Mouse (Mus musculus): ENCODE data around the gene Gm28036.

The Gm28036 gene

DNA sequence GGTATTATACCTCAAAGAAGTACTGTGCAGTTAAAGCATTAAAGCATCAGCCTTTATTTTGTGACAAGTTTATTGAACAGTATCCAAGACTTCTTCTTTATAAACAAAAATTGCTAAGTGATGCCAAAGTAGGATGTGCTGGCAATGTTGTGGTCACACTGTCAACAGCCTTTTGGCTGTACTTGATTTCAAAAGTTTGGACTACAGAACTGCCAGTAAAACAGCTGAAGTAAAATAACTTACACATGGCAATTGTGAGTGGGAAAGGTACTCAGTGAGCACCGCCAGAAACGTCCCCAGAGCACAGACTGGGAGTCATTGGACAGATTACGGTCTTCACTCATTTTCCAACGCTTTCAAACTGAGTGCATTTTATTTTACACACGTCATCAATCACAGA lies 35.0 kb downstream of the Gm28036 start:
- in situ Hi-C loops (cut with MboI; ENCODE audit: low pct_unique_long_range_greater_than_20kb in 1 of 2, low sequenced_read_pairs in 2 of 2, unreplicated experiment in 1 of 2): no loop called here

DNA sequence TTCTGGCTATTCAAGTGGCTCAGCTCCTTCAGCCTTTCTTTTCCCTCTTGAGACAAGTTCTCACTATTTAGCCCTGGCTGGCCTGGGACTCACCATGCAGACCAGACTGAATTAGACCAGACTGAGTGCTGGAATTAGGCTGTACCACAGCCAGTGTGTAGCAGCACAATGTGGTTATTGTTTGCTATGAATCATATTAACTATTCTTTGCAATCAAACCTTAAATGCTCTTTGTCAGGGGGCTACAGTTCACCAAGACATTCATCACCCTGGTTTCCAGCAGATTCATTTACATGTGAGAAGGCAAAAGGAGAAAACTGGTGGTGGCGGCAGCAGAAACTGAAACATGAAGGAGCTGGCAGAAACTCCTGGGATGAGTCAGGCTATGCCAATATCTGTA lies 37.1 kb downstream of the Gm28036 start:
- in situ Hi-C loops (cut with MboI; ENCODE audit: low pct_unique_long_range_greater_than_20kb in 1 of 2, low sequenced_read_pairs in 2 of 2, unreplicated experiment in 1 of 2): no loop called here

DNA sequence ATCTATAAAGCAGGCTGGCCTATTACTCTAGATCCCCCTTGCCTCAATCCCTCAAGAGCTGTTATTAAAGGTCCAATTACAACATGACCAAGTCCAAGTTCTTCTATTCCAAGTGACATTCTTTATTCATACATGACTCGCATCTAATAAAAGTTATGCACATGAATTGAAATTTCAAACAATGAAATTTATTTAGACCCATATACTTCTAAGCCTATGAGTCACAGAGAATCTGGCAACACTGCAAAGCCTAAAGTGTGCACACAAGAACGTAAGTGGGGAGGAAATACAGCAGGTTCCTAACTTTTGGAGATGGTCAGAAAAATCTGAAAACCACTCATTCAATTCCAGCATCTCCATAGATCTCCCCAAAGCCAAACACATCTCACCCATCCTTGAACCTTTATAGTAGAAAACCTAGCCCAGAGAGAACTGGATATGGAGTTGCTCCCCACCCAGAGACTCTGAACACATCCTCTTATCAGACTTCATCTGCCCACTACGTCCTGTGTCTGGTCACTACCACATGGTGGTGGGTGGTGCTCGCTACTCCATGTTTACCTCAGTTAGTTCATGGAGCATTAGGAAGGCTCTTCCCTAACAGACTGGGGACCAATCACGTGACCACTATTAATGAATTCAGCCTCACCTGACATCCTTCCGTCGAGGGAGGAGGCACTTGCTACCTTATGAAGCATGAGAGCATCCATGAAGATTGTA lies 39.3 kb downstream of the Gm28036 start:
- in situ Hi-C loops (cut with MboI; ENCODE audit: low pct_unique_long_range_greater_than_20kb in 1 of 2, low sequenced_read_pairs in 2 of 2, unreplicated experiment in 1 of 2): no loop called here

DNA sequence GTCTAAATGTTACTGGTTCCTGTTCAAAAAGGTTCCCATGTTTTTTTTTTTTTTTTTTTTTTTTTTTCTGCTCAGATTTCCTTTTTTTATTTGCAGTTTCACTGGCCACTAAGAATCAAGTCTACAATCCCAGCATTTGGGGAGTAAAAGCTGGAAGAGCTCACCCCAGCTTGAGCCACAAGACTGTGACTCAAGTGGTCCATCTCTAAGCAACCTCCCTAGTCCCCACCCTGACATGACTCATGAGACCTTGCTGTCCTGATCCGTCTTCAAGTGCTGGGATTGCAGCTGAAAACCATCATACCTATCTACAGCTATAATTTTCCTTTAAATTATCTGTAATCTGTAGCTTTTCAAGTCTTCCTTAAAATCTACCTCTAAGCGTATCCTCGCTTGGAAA lies 42.4 kb downstream of the Gm28036 start:
- in situ Hi-C loops (cut with MboI; ENCODE audit: low pct_unique_long_range_greater_than_20kb in 1 of 2, low sequenced_read_pairs in 2 of 2, unreplicated experiment in 1 of 2): no loop called here

DNA sequence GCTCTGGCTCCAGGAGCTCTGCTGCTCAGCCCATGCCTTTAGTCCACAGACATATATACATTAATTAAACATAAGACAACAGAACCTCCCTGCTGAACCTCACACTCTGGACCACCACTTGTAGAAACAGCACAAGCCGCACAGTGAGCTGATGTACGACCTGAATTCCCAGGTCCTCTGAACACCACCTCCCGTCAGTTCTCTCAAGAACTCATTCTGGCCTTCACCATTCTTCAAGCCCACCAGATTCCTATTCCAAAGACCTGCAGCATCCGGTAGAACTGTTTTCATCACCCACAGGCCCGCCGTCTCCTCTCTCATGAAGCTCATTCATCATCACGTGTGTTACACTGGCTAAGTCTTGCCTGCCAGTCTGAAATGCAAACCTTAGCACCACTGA lies 46.5 kb downstream of the Gm28036 start:
- in situ Hi-C loops (cut with MboI; ENCODE audit: low pct_unique_long_range_greater_than_20kb in 1 of 2, low sequenced_read_pairs in 2 of 2, unreplicated experiment in 1 of 2): no loop called here

DNA sequence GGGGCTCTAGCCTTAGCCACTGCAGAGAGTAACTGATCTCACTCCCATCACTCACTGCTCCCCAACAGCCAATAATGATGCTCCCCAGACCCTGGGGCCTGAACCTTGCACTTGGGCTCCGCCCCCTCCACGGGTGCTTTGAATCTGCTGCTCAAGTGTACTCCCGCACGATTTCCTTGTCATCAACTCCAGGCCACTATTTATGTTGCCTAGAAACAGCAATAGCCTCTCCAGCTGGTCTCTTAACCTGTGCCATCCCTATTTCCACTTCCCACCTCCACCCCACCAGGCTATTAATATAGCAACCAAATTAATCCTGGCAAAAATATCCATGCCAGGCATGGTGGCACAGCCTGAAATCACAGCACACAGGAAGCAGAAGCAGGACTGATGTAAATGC lies 47.2 kb downstream of the Gm28036 start:
- in situ Hi-C loops (cut with MboI; ENCODE audit: low pct_unique_long_range_greater_than_20kb in 1 of 2, low sequenced_read_pairs in 2 of 2, unreplicated experiment in 1 of 2): no loop called here

DNA sequence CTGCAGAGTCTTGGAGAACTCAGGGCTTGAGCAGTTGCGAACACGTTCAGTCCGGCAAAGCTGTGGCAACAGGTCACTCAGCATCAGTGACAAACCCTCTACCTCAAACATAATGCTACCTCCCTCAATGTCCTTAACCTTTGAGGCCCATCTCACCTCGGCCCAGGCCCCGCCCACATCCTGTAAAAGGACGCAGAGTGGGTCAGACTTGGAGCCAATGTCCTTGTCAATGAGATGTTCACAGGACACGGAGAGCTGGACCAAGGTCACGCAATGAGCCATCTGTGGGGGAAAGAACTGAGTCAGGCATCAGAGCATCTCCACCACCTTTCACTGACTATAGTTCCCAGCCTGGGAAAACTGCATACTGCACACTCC lies 47.7 kb downstream of the Gm28036 start:
- in situ Hi-C loops (cut with MboI; ENCODE audit: low pct_unique_long_range_greater_than_20kb in 1 of 2, low sequenced_read_pairs in 2 of 2, unreplicated experiment in 1 of 2): no loop called here

DNA sequence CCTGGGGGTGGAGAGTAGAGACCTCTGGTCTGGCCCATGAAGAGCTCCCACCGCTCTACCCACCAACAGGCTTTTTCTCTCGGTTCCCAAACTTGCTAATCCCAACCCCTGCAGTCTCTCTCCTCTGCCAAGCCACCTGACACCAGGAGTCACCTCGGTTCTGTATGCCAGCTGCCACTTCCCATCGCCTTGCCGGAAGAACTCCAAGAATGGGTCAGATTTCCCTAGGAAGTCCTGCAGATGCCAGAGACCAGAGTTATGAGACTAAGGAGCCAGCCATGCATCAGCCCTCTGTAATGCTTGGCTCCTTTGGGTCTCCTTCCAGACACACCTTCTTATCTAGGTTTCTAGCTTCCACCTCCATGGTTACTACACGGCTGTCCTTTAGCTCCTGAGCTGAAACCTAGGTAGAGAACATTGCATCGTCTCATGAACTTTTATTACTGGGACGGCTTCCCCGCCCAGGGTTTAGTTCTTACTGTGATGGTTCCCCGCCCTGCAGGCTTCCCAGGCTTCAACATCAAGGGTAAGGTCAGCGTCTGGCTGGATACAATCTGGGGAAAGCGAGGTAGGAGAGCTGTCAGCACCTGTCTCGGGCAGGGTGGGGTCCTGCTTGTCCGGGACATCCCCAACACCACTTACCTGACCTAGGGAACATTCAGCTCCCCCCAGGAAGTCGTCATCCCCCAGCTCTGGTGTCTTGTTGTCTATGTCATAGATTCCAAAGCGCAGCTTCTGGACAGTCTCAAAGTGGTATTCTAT lies 48.3 kb downstream of the Gm28036 start:
- in situ Hi-C loops (cut with MboI; ENCODE audit: low pct_unique_long_range_greater_than_20kb in 1 of 2, low sequenced_read_pairs in 2 of 2, unreplicated experiment in 1 of 2): no loop called here

DNA sequence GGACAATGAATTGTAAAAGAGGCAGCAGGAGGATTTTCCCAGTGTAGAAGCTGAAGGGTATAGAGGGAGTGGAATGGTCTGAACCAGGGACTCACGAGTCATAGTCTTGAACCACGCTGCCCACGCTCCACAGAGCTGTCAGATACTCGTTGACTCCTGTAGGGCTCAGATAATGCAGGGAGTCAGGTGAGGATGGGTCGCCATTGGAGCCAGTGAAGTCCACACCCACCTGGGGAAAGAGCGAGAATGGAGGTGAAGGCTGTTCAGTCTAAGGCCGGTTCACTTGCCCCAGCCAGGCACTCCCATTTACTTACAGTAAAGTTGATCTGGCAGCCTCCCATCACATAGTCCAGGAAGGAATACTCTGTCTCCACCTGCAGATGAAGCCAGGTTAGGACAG lies 49.4 kb downstream of the Gm28036 start:
- in situ Hi-C loops (cut with MboI; ENCODE audit: low pct_unique_long_range_greater_than_20kb in 1 of 2, low sequenced_read_pairs in 2 of 2, unreplicated experiment in 1 of 2): no loop called here

DNA sequence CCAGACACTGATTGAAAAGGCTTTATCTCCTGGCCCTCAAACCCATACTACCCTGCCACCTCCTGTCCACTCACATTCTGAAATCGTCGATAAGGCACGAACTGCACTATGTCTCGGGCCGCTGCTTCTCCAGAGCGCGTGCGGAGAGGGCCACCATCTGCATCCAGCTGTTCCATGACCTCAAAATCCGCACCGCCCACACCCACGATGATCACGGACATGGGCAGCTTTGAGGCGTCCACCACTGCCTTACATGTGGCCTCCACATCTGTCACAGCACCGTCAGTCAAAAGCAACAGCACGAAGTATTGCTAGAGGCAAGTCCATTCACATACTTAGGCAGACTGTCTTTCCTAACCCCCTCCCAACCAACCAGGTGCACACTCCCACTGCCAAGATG lies 53.2 kb downstream of the Gm28036 start:
- in situ Hi-C loops (cut with MboI; ENCODE audit: low pct_unique_long_range_greater_than_20kb in 1 of 2, low sequenced_read_pairs in 2 of 2, unreplicated experiment in 1 of 2): no loop called here

DNA sequence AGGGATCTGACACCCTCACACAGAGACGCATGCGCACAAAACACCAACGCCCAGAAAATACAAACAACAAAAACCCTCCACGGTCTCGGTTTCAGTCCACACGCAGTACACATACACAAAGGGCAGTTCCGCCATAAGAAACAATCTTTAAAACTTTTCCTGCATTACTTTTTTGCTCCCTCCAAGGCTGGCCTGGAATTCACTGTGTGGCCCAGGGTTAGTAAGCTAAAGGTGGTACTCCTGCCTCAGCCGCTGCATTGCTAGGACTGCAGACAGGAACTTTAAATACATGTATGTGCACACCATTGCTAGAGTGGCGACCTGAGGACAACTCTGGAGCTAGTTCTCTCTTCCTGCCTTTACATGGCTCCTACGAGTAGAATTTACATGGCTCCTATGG lies 55.7 kb downstream of the Gm28036 start:
- in situ Hi-C loops (cut with MboI; ENCODE audit: low pct_unique_long_range_greater_than_20kb in 1 of 2, low sequenced_read_pairs in 2 of 2, unreplicated experiment in 1 of 2): no loop called here

DNA sequence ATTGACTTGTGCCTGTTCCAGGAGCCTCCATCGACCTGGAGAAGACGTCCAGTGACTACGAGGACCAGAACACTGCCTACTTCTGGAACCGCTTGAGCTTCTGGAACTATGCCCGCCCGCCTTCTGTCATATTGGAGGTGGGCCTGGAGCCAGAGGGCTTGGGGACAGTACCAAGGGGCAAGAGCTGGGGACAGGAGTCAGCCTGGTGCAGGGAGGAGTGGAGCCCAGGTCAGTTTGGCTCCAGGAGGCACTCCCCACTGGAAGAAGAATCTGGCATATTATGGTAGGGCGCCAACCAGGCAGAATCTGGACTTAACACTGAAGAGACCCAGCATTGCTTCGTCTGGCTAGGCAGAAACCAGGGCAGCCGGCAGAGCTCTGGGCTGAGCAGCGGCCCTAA lies 59.0 kb downstream of the Gm28036 start:
- in situ Hi-C loops (cut with MboI; ENCODE audit: low pct_unique_long_range_greater_than_20kb in 1 of 2, low sequenced_read_pairs in 2 of 2, unreplicated experiment in 1 of 2): no loop called here

DNA sequence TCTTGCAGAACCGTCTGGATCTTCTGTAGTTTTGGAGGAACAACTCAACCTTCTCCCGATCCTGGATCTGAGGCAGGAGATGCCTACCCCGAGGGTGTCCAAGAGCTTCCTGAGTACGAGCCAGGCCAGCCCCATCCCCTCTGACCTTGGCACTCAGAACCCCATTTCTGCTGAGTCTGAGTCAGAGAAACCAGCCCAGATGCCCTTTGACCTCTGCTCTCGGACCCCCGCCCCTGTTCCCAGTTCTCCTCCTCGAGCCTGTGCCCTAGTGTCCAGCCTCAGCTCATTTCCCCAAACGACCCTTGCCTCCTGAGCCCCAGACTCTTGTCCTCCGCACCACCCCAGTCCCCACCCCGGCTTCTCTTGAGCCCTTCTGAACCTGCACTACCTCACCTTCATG lies 60.8 kb downstream of the Gm28036 start:
- in situ Hi-C loops (cut with MboI; ENCODE audit: low pct_unique_long_range_greater_than_20kb in 1 of 2, low sequenced_read_pairs in 2 of 2, unreplicated experiment in 1 of 2): no loop called here

DNA sequence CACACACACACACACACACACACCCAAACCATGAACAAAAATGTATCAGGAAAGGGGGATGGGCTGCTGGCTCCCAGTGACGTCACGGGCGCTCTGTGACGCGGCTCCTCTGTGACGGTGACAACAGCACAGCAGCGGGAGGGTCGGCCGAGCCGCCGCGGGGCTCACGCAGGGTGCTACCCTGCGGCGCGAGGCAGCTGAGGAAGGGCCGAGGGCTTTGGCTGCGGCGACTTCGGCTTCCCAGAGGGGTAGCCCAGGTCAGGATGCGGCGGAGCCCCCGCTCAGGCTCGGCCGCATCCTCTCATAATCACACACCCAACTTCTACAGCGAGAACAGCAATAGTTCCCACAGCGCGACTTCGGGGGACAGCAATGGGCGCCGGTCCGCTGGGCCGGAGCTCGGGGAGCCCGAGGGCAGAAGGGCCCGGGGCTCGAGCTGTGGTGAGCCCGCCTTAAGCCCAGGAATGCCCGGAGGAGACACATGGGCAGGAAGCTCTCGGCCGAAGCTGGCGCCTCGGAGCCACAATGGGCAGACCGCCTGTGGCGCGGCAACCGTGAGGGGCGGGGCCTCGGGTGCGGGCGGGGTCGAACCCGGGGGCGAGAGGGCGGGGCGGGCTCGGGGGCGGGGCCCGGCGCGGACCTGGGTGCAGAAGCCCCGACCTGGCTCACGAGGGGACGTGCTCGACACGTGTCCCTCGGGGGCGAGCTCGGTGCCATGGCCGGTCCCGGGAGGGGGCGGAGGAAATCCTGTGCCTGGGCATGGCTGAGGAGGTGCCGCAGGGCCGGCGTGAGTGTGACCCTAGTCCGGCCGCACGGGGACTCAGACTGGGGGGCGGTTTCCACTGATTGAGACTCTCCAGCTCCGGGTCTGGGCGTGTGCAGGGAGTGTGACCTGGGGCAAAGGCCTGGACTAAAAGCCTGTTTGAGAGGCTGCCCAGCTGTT lies 61.5 kb downstream of the Gm28036 start, which contains the start of gene Spag4:
TSS of gene Spag4 (plus strand) at position 77 of the 943 bp plus-strand sequence.
- in situ Hi-C loops (cut with MboI; ENCODE audit: low pct_unique_long_range_greater_than_20kb in 1 of 2, low sequenced_read_pairs in 2 of 2, unreplicated experiment in 1 of 2): no loop called here

DNA sequence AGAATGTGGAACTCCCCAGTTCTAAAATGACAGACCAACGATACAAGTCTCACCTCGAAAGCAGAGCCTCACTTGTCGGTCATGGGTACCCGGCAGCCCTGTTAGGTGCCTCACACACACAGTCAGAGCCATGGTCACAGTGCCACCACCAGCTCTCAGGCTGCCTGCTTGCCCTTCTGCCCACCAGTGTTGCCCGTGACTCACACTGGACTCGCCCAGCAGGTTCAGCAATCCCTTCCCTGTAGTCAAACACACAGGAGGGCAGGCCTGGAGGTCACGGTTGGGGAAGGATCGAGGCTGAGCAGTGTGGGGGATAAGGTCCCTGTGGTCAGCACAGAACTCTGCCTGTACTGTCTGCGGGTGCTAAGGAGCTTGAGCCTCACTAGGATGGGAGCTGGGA lies 74.1 kb downstream of the Gm28036 start, which contains the start of gene Fer1l4:
TSS of gene Fer1l4 (minus strand) at position 132 of the 400 bp plus-strand sequence.
- in situ Hi-C loops (cut with MboI; ENCODE audit: low pct_unique_long_range_greater_than_20kb in 1 of 2, low sequenced_read_pairs in 2 of 2, unreplicated experiment in 1 of 2): no loop called here

DNA sequence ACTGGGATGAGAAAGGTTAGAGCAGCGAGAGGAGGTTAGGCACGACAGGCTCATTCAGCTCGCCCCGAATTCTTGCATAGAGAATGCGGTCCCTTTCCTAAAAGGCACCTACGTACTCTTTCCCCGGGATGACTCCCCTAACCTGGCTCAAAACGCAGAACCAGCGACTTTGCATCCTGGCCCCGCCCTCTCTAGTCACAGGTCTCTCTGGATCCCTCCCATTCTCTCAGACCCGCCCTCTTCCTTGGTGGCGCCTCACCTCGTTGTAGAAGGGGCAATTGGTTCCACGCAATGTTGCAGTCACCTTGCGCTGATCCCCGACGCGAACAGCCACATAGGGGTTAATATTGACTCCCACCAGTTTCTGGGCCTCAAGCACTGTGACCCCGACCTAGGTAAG lies 79.0 kb downstream of the Gm28036 start:
- in situ Hi-C loops (cut with MboI; ENCODE audit: low pct_unique_long_range_greater_than_20kb in 1 of 2, low sequenced_read_pairs in 2 of 2, unreplicated experiment in 1 of 2): no loop called here

DNA sequence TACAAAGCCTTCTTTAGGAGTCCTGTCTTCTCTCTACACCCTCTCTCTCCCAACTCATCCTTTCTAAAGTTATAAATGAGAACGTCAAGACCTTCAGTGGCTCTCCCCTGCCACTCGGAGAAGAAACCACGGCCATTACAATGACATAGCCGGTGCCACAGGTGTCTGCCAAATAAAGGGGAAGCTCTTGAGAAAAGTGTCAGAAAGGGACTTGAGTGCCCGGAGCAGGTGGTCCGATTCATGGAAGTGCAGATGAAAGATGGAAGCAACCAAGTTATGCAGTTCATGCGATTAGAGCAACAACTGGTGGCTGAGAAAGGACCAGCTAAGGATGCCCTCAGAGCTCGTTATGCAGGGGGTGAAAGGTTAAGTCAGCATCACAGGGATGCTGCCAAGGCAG lies 84.0 kb downstream of the Gm28036 start:
- in situ Hi-C loops (cut with MboI; ENCODE audit: low pct_unique_long_range_greater_than_20kb in 1 of 2, low sequenced_read_pairs in 2 of 2, unreplicated experiment in 1 of 2): no loop called here

DNA sequence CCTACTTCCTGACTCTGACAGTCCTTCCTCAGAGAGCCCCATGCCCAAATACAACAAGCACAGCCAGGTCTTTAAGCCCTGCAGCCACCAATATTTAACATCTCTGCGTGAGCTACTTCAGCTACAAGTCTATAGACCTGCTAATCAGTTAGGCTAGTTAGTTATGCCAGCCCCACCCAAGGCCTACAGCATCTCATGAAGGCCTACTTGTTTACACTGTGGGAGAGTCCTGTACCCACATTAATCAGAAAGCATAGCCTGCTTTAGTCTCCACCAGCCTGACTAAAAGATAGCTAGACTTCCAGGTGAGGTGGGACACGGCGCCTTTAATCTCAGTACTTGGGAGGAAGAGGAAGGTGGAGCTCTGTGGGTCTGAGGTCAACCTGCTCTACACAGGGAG lies 87.5 kb downstream of the Gm28036 start:
- in situ Hi-C loops (cut with MboI; ENCODE audit: low pct_unique_long_range_greater_than_20kb in 1 of 2, low sequenced_read_pairs in 2 of 2, unreplicated experiment in 1 of 2): no loop called here

DNA sequence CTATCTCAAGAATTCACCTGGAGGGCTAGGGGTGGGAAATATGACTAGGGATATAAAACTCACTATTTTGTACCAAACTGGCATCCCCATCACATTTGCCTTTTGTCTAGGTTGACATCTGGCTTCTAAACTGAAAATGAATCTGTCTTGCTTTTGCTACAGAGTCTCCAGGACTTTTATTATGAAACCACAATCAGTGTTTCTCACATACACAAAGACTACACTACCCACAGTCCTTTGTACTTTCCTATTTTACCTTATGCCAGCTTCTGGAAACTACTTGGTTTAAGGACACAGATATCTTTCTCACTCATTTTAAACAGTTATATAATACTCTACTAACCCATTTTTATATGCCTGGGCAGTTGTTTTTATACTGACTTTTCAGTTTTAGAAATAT lies 101.4 kb downstream of the Gm28036 start:
- in situ Hi-C loops (cut with MboI; ENCODE audit: low pct_unique_long_range_greater_than_20kb in 1 of 2, low sequenced_read_pairs in 2 of 2, unreplicated experiment in 1 of 2): no loop called here

All from mouse embryonic stem cell (cell line).